Mouse (Mus musculus) kidney, embryonic 16.5 days (tissue): ENCODE measurements at regions not wholly inside any gene's neighbourhood (a gene's known extent, or its start where the extent isn't known, plus 50 kb on each side); places are given as distances from the start of the nearest gene placed in this dataset.

Experiments
- ATAC-seq: fragments of 200-750 bp; cut with Nextera tagmentation; 2 replicates; pipeline ENCODE4 v1.8.0; 2017; ENCODE audit warnings: moderate TSS enrichment; ENCODE audit not compliant: low FRiP score, low TSS enrichment
- H3K27ac ChIP-seq: fragments of 300-500 bp; sonication (generic); 2 replicates; pipeline ENCODE4 v1.5.1; 2014; ENCODE audit warnings: low read length
- H3K27me3 ChIP-seq: fragments of 300-500 bp; sonication (generic); 2 replicates; pipeline ENCODE4 v1.6.1; 2014; ENCODE audit warnings: low read length, control low read depth, mixed read lengths; ENCODE audit not compliant: insufficient read depth
- H3K36me3 ChIP-seq: fragments of 300-500 bp; sonication (generic); 2 replicates; pipeline ENCODE4 v1.6.1; 2014; ENCODE audit warnings: low read length, control low read depth, mixed read lengths; ENCODE audit not compliant: insufficient read depth
- H3K4me1 ChIP-seq: fragments of 300-500 bp; sonication (generic); 2 replicates; pipeline ENCODE4 v1.6.1; 2014; ENCODE audit warnings: low read length, control low read depth, mixed read lengths; ENCODE audit not compliant: insufficient read depth
- H3K4me2 ChIP-seq: fragments of 300-500 bp; sonication (generic); replicated peaks from 2 replicates; pipeline ENCODE4 v1.6.1; 2014; ENCODE audit warnings: low read depth, low read length
- H3K4me3 ChIP-seq: fragments of 300-500 bp; sonication (generic); 2 replicates; pipeline ENCODE4 v1.5.1; 2014; ENCODE audit warnings: mild to moderate bottlenecking, low read length
- H3K9ac ChIP-seq: fragments of 300-500 bp; sonication (generic); replicated peaks from 2 replicates; pipeline ENCODE4 v1.6.1; 2014; ENCODE audit warnings: low read length
- H3K9me3 ChIP-seq: fragments of 300-500 bp; sonication (generic); 2 replicates; pipeline ENCODE4 v1.6.1; 2016; ENCODE audit warnings: low read length, control low read depth
- WGBS: fragments of 180-500 bp; shearing (Covaris S2); extraction: QIAGEN DNeasy Blood & Tissue Kit; methylation state at CpG from one replicate; pipeline ENCODE4 v1.1.7; 2014; 5-methylcytosine and 5-hydroxymethylcytosine counted together

DNA sequence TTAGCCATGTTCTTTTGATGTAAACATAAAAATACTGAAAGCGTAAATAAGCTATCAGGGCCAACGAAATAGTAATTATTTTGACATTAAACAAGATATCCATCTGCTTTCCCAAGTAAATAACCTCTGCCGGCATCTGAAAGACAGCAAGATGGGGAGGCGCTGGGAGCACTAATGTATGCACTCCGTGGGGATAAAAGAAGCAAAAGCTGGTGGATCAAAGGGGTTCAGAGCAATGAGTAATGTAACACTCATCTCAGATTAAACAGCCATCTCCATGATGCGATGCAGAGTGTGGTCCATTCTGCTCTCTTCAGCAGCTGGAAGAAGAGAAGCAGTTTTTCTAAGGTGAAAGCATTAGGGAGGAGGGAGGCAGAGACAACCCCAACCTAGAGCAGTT, 128.5 kb upstream of the Atp5g3 start:
- Histone ChIP-seq H3K4me3 (no peak overlapping the region), H3K9ac (no peak overlapping the region), H3K36me3 (no peaks in the 10 kb centered on the region), H3K4me1 (no peaks in the 10 kb centered on the region), H3K4me2 (no peak overlapping the region), H3K27ac (no peak overlapping the region), H3K9me3 (no peaks in the 10 kb centered on the region), H3K27me3 (peaks cover 5% of the 10 kb centered on the region; the same call in 1 of the 2 replicates)
- no peak for ATAC-seq
- whole genome bisulfite sequencing: 48% methylated on average over 6 of the region's 6 CpGs

DNA sequence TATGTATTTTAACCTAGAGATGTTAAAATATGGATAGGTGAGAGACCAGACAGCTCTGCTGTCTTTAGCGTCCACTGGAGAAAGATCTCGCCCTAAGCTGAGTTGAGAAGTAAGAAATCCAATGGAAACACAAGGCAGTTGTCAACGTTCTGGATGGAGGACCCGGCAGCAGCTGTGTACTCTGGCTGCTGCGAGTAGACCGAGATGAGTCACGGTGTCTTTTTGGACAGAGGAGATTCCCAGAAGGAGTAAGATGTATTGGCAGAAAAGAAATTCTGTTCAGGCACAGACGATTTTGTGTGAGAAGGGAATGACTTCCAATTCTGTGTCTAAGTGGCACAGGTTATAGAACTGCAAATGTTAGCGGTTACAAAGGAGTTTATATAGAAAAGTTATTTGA, 124.9 kb upstream of the Atp5g3 start:
- no peak overlapping the region for H3K27ac ChIP-seq
- no peaks in the 10 kb centered on the region for H3K4me1 ChIP-seq
- peaks cover 5% of the 10 kb centered on the region; the same call in 1 of the 2 replicates for H3K27me3 ChIP-seq
- H3K4me3 ChIP-seq: no peak overlapping the region
- no peak overlapping the region for H3K4me2 ChIP-seq
- no peaks in the 10 kb centered on the region for H3K9me3 ChIP-seq
- no peaks in the 10 kb centered on the region for H3K36me3 ChIP-seq
- H3K9ac ChIP-seq: no peak overlapping the region
- 92% methylated on average over 9 of the region's 9 CpGs for WGBS
- no peak for ATAC-seq

DNA sequence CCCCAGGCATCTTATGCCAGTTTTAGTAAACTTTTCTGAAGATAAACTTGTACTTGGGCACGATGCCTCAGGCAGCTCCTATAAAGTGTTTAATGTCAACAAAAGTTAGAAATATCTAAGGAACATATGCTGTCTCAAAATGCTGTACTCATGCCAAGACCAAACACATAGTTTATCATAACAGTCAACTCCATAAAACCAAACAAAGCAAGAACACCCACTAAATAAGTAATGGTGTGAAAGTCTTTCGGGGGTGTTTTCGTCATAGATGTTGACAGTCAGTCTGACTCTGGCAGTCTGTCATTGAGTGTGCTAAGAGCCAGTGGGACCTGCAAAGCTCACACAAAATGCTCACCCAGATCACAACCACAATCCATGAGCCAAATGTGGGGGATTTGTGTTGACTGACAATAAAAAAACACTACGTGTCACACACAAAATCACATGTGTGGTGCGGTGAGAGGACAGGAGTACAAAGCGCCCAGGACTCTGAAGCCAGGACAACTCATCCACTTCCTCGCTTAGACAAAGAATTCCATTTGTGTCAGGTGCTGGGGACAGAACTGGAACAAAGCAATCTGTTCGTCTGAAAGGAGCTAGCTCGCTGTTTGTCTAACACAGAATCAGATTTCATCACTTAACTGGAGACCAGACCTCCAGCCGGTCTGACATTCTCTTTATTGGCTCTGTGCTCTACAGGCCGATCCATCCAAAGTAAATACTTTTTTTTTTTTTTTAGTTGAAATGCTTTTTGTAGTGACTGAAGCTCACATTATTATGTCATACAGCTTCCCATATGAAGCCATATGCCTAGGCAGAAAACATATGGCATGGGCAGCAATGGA, 121.3 kb upstream of the Atp5g3 start:
- Histone ChIP-seq H3K9me3 (no peaks in the 10 kb centered on the region), H3K36me3 (no peaks in the 10 kb centered on the region), H3K27me3 (no peaks in the 10 kb centered on the region), H3K4me1 (no peaks in the 10 kb centered on the region), H3K9ac (no peak overlapping the region), H3K4me3 (no peak overlapping the region), H3K4me2 (no peak overlapping the region), H3K27ac (no peak overlapping the region)
- ATAC-seq: no peak
- WGBS: 59% methylated on average over 11 of the region's 11 CpGs

DNA sequence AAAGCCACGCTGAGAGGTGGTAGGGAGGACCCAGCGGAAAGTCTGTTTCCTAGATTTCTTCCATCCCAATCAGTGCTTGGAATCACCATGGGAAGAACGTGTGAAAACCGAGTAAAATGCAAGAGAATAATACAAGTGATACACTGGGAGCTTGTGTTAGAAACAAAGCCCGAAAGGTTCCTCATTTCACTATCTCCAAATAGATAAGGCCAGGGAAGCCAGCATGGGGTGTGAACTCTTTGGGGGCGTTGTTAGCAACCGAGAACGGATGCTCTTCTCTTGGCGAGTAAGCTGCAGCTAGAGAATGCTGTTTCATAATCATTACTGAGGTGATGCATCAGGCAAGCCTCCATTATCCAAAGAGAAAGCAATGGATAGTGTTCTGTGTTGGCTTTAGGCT, 118.8 kb upstream of the Atp5g3 start:
- H3K36me3 ChIP-seq: no peaks in the 10 kb centered on the region
- H3K4me2 ChIP-seq: no peak overlapping the region
- ATAC-seq: no peak
- no peaks in the 10 kb centered on the region for H3K9me3 ChIP-seq
- H3K9ac ChIP-seq: no peak overlapping the region
- WGBS: 92% methylated on average over 9 of the region's 9 CpGs
- H3K4me3 ChIP-seq: no peak overlapping the region
- no peaks in the 10 kb centered on the region for H3K27me3 ChIP-seq
- no peaks in the 10 kb centered on the region for H3K4me1 ChIP-seq
- H3K27ac ChIP-seq: no peak overlapping the region

DNA sequence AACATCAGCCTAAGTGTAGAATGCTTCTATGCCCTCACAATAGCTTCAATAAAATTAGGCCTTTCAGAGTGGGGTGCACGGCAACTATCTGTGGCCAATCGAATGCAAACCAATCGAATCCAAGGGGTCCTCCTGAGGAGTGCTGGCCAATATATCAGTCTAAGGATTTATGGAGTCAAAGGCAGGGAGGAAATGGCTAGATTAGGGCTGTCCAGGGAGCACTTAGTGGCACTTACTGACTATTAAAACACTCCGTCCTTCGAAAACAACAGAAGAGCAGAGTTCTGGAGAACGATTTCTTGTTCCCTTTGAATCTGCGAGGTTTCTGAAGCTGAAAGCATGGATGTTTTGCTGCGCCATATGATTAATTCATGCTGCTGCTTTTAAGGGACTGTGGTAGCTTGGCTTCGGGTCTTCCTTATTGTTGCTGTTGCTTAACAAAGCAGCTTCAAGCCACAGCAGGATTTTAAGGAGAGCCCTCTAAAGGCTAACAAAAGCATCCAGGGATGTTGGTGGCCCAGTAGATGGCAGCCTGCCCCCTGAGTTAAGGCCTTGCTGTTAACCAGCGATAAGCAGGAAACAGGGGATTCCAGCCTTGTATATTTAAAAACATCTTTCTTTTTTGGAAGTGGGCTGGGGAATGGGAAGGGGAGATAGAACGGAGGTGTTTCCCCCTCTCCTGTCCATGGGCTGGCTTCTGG, 116.4 kb upstream of the Atp5g3 start:
- no peaks in the 10 kb centered on the region for H3K27me3 ChIP-seq
- H3K9me3 ChIP-seq: no peaks in the 10 kb centered on the region
- no peak overlapping the region for H3K27ac ChIP-seq
- H3K36me3 ChIP-seq: no peaks in the 10 kb centered on the region
- no peak overlapping the region for H3K4me3 ChIP-seq
- H3K9ac ChIP-seq: peak overlapping the region; percentile 7; the same call in 1 of the 2 replicates
- no peak for ATAC-seq
- H3K4me1 ChIP-seq: no peaks in the 10 kb centered on the region
- peak overlapping the region; percentile 26; the same call in 1 of the 2 replicates for H3K4me2 ChIP-seq
- WGBS: 33% methylated on average over 11 of the region's 11 CpGs

DNA sequence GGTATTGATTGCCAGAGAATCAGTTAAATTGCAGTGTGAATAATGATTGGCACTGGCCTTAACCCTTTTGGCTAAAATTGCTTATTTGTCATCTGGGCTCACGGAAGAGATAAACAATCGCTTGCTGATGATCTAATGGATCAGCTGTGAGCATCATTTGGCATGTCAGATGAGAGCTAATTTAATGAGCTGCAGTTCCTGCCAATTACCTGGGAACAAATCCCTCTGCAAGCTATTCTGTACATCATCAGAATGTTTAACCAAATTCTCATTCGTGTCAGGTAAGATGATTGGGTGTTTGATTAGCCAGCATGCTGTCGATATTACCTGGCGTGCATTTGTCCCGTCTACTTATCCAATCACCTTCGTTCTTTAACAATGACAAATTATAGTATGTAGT, 104.0 kb upstream of the Atp5g3 start:
- peaks cover 4% of the 10 kb centered on the region; the same call in 1 of the 2 replicates for H3K9me3 ChIP-seq
- no peak overlapping the region for H3K4me3 ChIP-seq
- H3K4me1 ChIP-seq: no peaks in the 10 kb centered on the region
- peaks cover under 1% of the 10 kb centered on the region; the same call in 1 of the 2 replicates for H3K27me3 ChIP-seq
- no peaks in the 10 kb centered on the region for H3K36me3 ChIP-seq
- H3K4me2 ChIP-seq: no peak overlapping the region
- 86% methylated on average over 7 of the region's 7 CpGs for WGBS
- H3K9ac ChIP-seq: no peak overlapping the region
- no peak for ATAC-seq
- no peak overlapping the region for H3K27ac ChIP-seq

DNA sequence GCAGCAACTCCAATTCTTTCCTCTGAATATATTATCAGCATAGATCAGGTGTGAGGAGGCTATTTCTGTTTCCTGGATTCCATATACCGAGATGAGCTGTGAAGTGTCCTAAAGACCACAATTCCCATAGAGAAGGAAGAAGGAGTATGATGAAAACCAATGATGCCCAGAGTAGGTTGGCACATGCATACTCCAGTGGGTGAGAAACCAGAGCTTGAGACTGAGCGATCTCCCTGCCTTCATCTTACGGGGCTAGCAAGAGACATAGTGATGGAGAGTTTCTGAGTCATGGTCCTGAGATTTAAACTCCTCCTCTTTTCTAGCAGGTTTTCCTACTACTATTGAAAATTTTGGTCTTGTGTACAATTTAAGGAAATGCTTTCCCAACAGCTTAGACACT, 103.1 kb upstream of the Atp5g3 start:
- ATAC-seq: no peak
- H3K36me3 ChIP-seq: no peaks in the 10 kb centered on the region

DNA sequence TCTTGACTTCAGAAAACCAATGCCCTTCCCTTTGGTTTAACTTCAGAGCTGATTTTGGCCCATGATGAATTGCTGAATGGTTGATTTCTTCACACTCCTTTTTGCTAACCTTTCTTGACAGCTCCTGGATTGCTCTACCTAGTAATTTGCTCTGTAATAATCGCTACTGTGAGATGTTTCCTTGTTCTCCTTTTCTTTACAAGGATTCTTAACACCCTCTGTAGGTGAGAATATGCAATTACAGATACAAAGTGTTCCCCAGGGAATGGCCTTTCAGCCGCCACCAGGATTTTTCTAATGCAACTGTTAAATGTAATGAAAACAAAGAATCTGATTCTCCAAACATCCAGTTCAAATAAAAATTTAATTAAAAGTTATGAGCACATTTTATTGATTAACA, 87.4 kb upstream of the Atp5g3 start:
- ATAC-seq: no peak
- Histone ChIP-seq H3K27me3 (no peaks in the 10 kb centered on the region; the same call in 1 of the 2 replicates), H3K9me3 (no peaks in the 10 kb centered on the region), H3K36me3 (no peaks in the 10 kb centered on the region), H3K27ac (no peak overlapping the region), H3K4me1 (no peaks in the 10 kb centered on the region), H3K9ac (no peak overlapping the region), H3K4me2 (no peak overlapping the region), H3K4me3 (no peak overlapping the region)
- 2% methylated on average over 2 of the region's 2 CpGs for WGBS

More for the DNA sequence above, 103.1 kb upstream of the Atp5g3 start:
- Histone ChIP-seq H3K9ac (no peak overlapping the region), H3K27ac (no peak overlapping the region), H3K4me1 (no peaks in the 10 kb centered on the region), H3K4me2 (no peak overlapping the region), H3K27me3 (no peaks in the 10 kb centered on the region), H3K4me3 (no peak overlapping the region), H3K9me3 (peaks cover 4% of the 10 kb centered on the region; the same call in 1 of the 2 replicates)
- WGBS: 88% methylated on average over 3 of the region's 3 CpGs

DNA sequence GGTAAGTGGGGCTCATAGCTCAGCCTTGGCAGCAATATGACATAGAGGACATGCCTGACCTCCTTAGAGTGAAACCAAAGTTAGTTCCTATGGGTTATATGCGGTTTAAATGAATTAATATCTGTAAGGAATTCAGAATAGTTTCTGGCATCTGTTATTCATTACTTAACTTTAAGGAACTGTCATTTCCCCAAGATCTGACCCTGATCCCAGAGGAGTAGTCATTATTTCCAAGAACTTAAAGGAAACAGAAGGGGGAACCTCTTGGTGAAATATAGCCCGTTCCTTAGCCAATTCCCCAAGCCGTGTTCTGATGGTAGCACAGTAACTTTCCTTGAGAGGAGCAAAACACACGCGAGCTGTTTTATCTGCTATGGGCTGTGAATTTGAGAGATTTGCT, 85.9 kb upstream of the Atp5g3 start:
- Histone ChIP-seq H3K27me3 (no peaks in the 10 kb centered on the region; the same call in 1 of the 2 replicates), H3K27ac (no peak overlapping the region), H3K4me1 (no peaks in the 10 kb centered on the region), H3K36me3 (no peaks in the 10 kb centered on the region), H3K4me3 (no peak overlapping the region), H3K9me3 (no peaks in the 10 kb centered on the region), H3K9ac (no peak overlapping the region), H3K4me2 (no peak overlapping the region)
- ATAC-seq: no peak
- 53% methylated on average over 5 of the region's 5 CpGs for WGBS

DNA sequence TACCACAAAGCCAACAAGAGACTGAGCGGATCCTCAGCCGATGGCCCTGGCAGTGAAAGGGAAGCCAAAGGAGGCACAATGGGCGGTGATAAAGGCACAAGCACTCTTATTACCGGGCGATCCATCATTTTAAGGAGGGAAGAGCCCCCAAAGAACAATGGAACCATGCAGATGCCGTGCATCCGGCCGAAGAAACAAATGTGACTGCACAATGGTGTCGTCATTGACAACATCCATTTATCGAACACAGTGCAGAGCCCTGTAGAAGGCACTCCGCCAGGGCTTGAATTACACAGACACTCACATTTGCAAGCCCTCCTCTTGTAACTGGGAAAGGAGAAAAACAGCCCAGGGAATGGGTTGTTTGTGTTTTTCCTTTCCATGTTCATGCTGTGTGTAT, 80.7 kb upstream of the Atp5g3 start:
- no peak overlapping the region for H3K4me2 ChIP-seq
- no peaks in the 10 kb centered on the region for H3K9me3 ChIP-seq
- H3K4me1 ChIP-seq: no peaks in the 10 kb centered on the region
- no peak overlapping the region for H3K4me3 ChIP-seq
- WGBS: 80% methylated on average over 11 of the region's 11 CpGs
- H3K9ac ChIP-seq: no peak overlapping the region
- no peak overlapping the region for H3K27ac ChIP-seq
- ATAC-seq: no peak
- no peaks in the 10 kb centered on the region for H3K36me3 ChIP-seq
- no peaks in the 10 kb centered on the region for H3K27me3 ChIP-seq
